Mouse (Mus musculus) stomach, embryonic 14.5 days (tissue): ENCODE measurements around the gene Ptpn13. TPM values are rescaled to one million over a fixed set of nuclear protein-coding genes. Genes with fewer than 3 reads are reported as not detected.
A peak's percentile ranks its signal among the peaks of the same experiment; 100 is the strongest.

Experiments
- ATAC-seq: fragments of 200-750 bp; cut with Nextera tagmentation; 2 replicates; pipeline ENCODE4 v1.8.0; 2017; ENCODE audit warnings: low read depth, moderate TSS enrichment; ENCODE audit not compliant: insufficient number of reproducible peaks, insufficient read depth, low FRiP score
- H3K27ac ChIP-seq: fragments of 300-500 bp; sonication (generic); 2 replicates; pipeline ENCODE4 v1.5.1; 2014; ENCODE audit warnings: mild to moderate bottlenecking, low read length, moderate library complexity, mixed read lengths
- H3K27me3 ChIP-seq: fragments of 300-500 bp; sonication (generic); 2 replicates; pipeline ENCODE4 v1.6.1; 2014; ENCODE audit warnings: low read length, control low read depth, mixed read lengths; ENCODE audit not compliant: control insufficient read depth, insufficient read depth
- H3K36me3 ChIP-seq: fragments of 300-500 bp; sonication (generic); 2 replicates; pipeline ENCODE4 v1.6.1; 2014; ENCODE audit warnings: mild to moderate bottlenecking, control low read depth, low read length, moderate library complexity, mixed read lengths; ENCODE audit not compliant: control insufficient read depth, insufficient read depth
- H3K4me1 ChIP-seq: fragments of 300-500 bp; sonication (generic); 2 replicates; pipeline ENCODE4 v1.6.1; 2014; ENCODE audit warnings: low read length, control low read depth, mixed read lengths; ENCODE audit not compliant: control insufficient read depth, insufficient read depth
- H3K4me2 ChIP-seq: fragments of 300-500 bp; sonication (generic); replicated peaks from 2 replicates; pipeline ENCODE4 v1.6.1; 2014; ENCODE audit warnings: low read depth, low read length, control low read depth
- H3K4me3 ChIP-seq: fragments of 300-500 bp; sonication (generic); 2 replicates; pipeline ENCODE4 v1.5.1; 2014; ENCODE audit warnings: low read depth, low read length, control low read depth
- H3K9ac ChIP-seq: fragments of 300-500 bp; sonication (generic); replicated peaks from 2 replicates; pipeline ENCODE4 v1.6.1; 2014; ENCODE audit warnings: low read depth, mild to moderate bottlenecking, control low read depth, low read length, moderate library complexity, mixed read lengths
- H3K9me3 ChIP-seq: fragments of 300-500 bp; sonication (generic); 2 replicates; pipeline ENCODE4 v1.6.1; 2016; ENCODE audit warnings: low read depth, low read length, control low read depth; ENCODE audit not compliant: control insufficient read depth
- WGBS: fragments of 180-500 bp; shearing (Covaris S2); extraction: QIAGEN DNeasy Blood & Tissue Kit; methylation state at CpG from one replicate; pipeline ENCODE4 v1.1.7; 2014; 5-methylcytosine and 5-hydroxymethylcytosine counted together
- polyA plus RNA-seq: library from polyadenylated mRNA; unstranded; fragments of >200 nt; fragmentation: Nextera tagmentation; extraction: Ambion mirVana; gene quantifications from 2 replicates; pipeline ENCODE4 v1.2.1, GENCODE M21; 2014

Ptpn13 gene
- 26.3 and 28.5 TPM in 2 replicates for polyA plus RNA-seq

GRCm38 (mm10) chr5:103424678-103425319 lies at the start of gene Ptpn13:
TSS of gene Ptpn13 (plus strand) at chr5:103425192.
- Histone ChIP-seq H3K9ac (peak within 1 kb of the TSS; percentile 87), H3K27me3 (no peaks in the 10 kb centered on the region), H3K4me3 (peak within 1 kb of the TSS; percentile 90), H3K4me1 (peaks cover 22% of the 10 kb centered on the region; the same call in 1 of the 2 replicates), H3K4me2 (peak within 1 kb of the TSS; percentile 85), H3K36me3 (no peaks in the 10 kb centered on the region), H3K27ac (peak within 1 kb of the TSS; percentile 86), H3K9me3 (no peaks in the 10 kb centered on the region)
- peak; percentile 97 for ATAC-seq
- WGBS: under 1% methylated on average over 33 of the region's 55 CpGs

- Histone ChIP-seq H3K9ac (no peak overlapping the region), H3K27me3 (no peaks in the 10 kb centered on the region), H3K9me3 (no peaks in the 10 kb centered on the region), H3K4me1 (no peaks in the 10 kb centered on the region), H3K4me3 (no peak overlapping the region), H3K27ac (no peak overlapping the region), H3K4me2 (no peak overlapping the region), H3K36me3 (no peaks in the 10 kb centered on the region)
- ATAC-seq: no peak
- WGBS: 90% methylated on average over 9 of the region's 9 CpGs
Observed at GRCm38 (mm10) chr5:103375226-103375625, 49.8 kb upstream of the Ptpn13 start.

- Histone ChIP-seq H3K4me2 (no peak overlapping the region), H3K27me3 (no peaks in the 10 kb centered on the region), H3K36me3 (no peaks in the 10 kb centered on the region), H3K4me1 (no peaks in the 10 kb centered on the region), H3K4me3 (no peak overlapping the region), H3K9ac (no peak overlapping the region), H3K9me3 (no peaks in the 10 kb centered on the region), H3K27ac (peak overlapping the region; percentile 11; the same call in 1 of the 2 replicates)
- ATAC-seq: no peak
- 44% methylated on average over 17 of the region's 17 CpGs for WGBS
Observed at GRCm38 (mm10) chr5:103376354-103377295, 48.4 kb upstream of the Ptpn13 start.

- no peaks in the 10 kb centered on the region for H3K27me3 ChIP-seq
- H3K4me2 ChIP-seq: no peak overlapping the region
- H3K27ac ChIP-seq: no peak overlapping the region
- H3K4me1 ChIP-seq: no peaks in the 10 kb centered on the region
- H3K9ac ChIP-seq: no peak overlapping the region
- ATAC-seq: no peak
- no peak overlapping the region for H3K4me3 ChIP-seq
- no peaks in the 10 kb centered on the region for H3K9me3 ChIP-seq
- 50% methylated on average over 12 of the region's 12 CpGs for WGBS
- H3K36me3 ChIP-seq: no peaks in the 10 kb centered on the region
Observed at GRCm38 (mm10) chr5:103377493-103378130, 47.4 kb upstream of the Ptpn13 start.

- H3K27ac ChIP-seq: no peak overlapping the region; the same call in 1 of the 2 replicates
- H3K27me3 ChIP-seq: no peaks in the 10 kb centered on the region
- 61% methylated on average over 11 of the region's 11 CpGs for WGBS
- H3K9me3 ChIP-seq: no peaks in the 10 kb centered on the region
- ATAC-seq: no peak
- H3K9ac ChIP-seq: no peak overlapping the region
- H3K4me2 ChIP-seq: no peak overlapping the region
- no peak overlapping the region for H3K4me3 ChIP-seq
- no peaks in the 10 kb centered on the region for H3K36me3 ChIP-seq
- H3K4me1 ChIP-seq: no peaks in the 10 kb centered on the region
Observed at GRCm38 (mm10) chr5:103380785-103381527, 44.0 kb upstream of the Ptpn13 start.

- no peak for ATAC-seq
- 92% methylated on average over 4 of the region's 4 CpGs for WGBS
- H3K36me3 ChIP-seq: no peaks in the 10 kb centered on the region
- H3K27ac ChIP-seq: no peak overlapping the region
- H3K4me3 ChIP-seq: no peak overlapping the region
- H3K9me3 ChIP-seq: no peaks in the 10 kb centered on the region
- no peaks in the 10 kb centered on the region for H3K27me3 ChIP-seq
- H3K4me1 ChIP-seq: peaks cover 11% of the 10 kb centered on the region; the same call in 1 of the 2 replicates
- H3K4me2 ChIP-seq: no peak overlapping the region
- H3K9ac ChIP-seq: no peak overlapping the region
Observed at GRCm38 (mm10) chr5:103382951-103383350, 42.0 kb upstream of the Ptpn13 start.

GRCm38 (mm10) chr5:103384021-103384420 lies 41.0 kb upstream of the Ptpn13 start:
- ATAC-seq: no peak
- 65% methylated on average over 7 of the region's 7 CpGs for WGBS
- no peak overlapping the region for H3K9ac ChIP-seq
- H3K4me1 ChIP-seq: peaks cover 14% of the 10 kb centered on the region; the same call in 1 of the 2 replicates
- no peaks in the 10 kb centered on the region for H3K36me3 ChIP-seq
- no peaks in the 10 kb centered on the region for H3K27me3 ChIP-seq
- H3K4me3 ChIP-seq: no peak overlapping the region
- H3K27ac ChIP-seq: no peak overlapping the region
- H3K4me2 ChIP-seq: no peak overlapping the region
- H3K9me3 ChIP-seq: no peaks in the 10 kb centered on the region
